Mouse (Mus musculus): ENCODE measurements around the gene Crabp2.

The Crabp2 gene

DNA sequence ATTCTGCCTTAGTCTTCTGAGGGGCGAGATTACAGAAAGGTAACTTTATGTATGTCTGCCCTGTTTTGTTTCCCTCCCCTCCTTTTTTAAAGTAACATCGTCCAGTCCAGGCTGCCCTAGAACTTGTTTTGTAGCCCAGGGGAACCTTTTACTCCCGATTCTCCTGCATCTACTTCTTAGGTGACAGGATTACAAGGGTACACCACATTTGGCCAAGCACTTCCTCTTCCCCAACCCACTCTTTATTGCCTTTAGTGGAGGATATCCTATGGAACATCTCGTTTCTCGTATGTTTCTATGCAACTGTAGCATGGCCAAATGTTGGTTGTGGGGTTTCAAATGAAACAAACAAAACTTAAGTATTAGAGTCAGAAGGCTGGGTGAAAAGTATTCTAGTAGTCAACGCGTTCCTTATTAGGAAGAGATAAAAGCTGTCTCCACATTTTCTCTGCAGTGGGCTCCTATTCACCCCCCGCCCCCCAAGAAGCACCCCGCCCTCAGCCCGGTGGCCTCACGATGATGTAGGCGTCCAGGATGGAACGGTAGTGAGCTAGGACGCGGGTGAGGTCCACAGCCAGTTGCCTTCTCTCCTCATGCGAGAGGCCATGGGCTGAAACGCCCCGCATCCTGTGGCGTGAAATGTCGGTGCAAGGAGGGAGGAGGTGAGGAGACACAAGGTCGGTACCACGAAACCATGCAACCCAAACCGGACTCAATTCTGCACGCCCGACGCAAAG lies 19.0 kb upstream of the Crabp2 start:
- no peak for DNase-seq

DNA sequence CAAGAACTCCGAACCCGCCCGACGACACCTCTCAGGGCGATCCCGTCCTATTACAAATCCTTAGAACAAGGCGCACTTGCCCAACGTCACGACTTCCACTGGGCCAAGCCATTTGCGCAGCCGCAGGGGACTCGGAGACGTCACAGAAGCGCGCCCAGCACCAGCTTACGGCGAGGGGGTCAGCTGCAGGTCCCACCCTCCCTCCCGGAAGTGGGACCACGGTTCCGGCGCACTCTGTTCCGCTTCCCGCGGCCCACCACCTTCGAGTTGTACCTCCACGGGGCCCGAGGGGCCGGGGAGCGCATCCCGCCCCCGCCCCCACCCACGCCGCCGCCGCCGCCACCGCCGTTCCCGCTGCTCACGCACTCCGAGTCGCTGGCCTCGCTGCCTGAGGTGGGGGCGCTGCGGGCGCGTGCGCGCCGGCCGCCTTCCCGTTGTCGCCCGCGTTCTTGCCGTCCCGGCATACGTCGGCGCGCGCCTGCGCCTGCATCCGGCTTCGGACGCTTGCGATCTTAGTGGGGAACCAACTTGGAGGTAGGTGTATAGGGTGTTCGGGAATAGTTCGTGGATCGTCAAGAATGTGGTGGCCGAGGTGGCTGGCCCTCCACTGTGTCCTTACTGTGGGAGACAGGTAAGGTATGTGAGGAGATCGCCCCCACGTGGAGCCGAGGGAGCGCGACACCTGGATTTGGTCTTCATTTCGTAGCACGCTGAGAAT lies 18.2 kb upstream of the Crabp2 start, which contains the start of the genes Isg20l2 and Rrnad1:
Gene Isg20l2 (plus strand): TSS at position 237 of the 718 bp plus-strand sequence.
Gene Rrnad1 (minus strand): TSS at position 640 of the 718 bp plus-strand sequence.
- DNase-seq = peak; percentile 98

DNA sequence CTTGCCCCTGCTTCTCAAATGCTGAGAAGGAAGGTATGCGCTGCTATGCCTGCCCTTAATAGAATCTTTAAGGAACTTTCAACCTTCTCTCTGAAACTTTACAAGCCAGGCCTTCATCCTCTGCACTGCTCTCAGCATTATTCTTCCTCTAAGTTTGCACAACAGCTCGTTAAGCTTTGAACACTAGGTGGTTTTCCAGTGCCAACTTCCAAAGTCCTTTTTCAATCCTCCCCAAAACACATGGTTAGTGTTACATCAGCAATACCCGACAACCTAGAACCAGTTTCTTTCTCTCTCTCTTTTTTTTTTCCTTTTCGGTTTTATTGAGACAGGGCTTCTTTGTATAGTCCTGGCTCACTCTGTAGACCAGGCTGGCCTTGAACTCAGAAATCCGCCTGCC lies 14.4 kb upstream of the Crabp2 start:
- DNase-seq = no peak

DNA sequence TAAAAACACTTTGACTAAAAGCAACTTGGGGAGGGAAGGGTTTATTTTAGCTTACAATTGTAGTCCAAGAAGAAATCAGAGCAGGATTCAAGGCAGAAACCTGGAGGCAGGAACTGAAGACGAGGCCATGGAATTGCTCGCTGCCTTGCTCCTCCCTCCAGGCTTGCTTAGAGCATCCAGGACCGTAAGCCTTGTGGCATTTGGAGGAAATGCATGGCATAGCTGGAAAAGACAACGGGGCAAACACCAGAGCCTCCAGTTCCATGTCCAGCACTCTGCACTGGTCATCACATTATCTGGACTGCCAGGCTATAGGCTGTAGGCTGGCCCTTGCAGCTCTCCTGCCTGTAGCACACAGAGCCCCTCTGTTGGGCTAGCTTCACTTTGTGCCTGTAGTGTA lies 14.0 kb upstream of the Crabp2 start:
- no peak for DNase-seq

DNA sequence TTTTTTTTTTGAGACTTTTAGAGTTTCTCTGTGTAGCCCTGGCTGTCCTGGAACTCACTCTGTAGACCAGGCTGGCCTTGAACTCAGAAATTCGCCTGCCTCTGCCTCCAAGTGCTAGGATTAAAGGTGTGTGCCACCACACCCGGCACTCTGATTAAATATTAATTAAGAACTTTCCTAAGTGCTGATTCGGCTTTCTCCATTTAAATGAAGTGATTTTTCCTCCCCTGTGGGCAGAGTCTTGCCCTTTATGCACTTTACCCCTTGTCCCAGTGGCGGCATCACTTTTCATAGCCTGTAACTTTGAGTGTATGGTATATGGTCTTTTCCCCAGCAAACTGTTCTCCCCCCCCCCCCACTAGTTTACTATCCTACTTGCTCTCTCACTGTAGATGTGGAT lies 13.3 kb upstream of the Crabp2 start:
- DNase-seq = peak; percentile 36

DNA sequence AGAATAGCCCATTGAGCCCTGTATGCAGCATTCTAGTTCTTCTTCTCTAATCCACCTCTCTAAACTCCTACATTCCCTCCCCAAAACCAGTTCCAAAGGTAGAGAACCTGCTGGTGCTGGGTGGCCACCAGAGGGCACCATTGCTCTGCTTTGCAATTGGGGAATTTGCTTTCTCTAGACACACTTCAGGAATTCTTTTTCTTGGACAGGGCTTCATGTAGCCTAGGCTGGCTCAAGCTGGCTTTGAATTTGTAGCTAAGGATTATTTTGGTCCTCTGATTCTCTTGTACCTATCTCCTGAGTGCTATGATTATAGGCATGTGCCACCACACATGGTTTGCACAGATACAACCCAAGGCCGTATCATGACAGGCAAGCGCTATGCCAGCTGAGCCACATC lies 12.7 kb upstream of the Crabp2 start:
- peak; percentile 81 for DNase-seq

DNA sequence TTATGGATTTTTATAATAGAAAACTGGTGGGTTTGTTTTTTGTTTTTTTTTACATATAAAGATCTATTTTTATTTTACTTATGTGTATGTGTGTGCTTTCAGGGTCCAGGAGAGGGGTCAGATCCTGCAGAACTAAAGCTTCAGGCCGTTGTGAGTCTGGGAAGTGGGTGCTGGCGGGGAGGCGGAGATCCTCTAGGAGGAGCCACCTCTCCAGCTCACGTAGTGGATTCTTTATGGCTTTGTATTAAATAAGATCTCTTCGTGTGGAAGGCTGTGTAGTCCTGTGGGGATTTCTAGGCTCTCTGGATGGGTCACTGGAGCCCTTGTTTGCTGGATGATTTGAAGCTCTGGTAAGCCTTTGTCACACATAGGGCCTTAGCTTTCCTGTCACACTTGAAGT lies 7.9 kb upstream of the Crabp2 start:
- no peak for DNase-seq

DNA sequence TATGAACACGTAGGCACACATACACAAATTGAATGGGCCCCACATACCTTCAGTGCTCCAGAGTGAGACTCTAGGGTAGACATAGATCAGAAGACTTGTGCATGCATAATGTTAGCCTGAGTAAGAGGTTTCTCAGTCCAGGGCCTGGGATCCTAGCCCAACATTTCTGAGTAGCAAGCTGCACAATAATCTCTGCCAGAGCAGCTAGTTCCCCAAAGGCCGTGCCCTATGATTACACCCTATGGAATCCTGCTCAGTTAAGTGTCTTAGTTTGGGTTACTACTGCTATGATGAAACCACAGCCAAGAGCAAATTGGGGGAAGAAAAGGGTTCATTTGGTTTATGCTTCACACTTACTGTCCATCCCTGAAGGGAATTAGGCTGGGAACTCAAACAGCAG lies 6.0 kb upstream of the Crabp2 start:
- no peak for DNase-seq

DNA sequence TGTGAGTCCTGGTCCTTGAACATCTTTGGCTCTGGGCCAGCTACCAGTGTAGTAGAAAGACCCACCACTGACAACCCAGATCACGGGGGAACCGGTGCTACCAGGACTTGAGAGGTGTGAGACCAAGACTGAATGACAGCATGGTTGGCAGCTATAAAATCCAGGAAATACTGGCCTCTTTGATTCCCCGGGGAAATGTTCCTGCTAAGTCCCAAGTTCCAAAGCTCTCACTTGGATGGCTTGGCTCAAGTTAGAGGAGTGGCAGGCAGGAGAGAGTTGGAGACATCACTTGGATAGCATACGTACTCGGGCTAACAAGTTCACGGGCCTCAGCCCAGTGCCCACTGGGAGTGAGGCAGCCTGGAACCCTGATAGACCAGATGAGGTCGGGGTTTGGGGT lies 4.9 kb upstream of the Crabp2 start:
- no peak for DNase-seq

DNA sequence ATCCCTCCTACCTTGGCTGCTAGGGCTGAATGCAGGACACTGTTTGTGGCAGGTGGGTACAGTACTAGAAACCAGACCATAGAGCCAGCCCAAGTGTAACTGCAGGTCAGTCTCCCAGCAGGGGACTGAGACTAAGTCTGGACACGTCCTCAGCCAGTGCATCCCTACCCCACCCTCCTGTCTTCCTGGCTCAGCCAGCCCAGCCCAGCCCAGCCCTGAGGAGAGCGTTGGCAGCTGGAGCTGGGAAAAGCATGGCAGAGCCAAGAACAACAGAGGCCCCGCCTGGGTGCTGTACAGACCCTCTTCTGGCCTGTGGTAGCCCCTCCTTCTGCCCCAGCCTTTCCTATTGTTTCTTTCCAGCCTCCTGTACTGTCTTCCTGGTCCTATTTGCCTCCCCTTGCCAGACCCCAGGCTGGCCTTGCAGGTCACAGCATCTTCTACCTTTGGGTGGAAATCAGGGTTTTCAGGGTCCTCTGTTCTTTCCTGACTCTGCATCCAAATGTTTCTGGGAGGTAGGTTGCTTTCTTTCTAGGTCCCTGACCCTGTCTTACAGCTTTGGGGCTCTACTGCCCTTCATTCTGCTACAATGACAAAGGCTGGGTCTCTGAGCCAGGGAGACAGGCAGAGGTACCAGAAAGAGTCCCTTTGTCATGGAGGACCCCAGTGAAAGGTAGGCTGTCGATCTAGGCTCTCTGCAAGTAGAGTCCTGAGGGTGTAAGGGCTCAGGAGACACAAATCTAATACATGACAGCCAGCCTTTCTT lies 3.4 kb upstream of the Crabp2 start:
- DNase-seq = no peak

DNA sequence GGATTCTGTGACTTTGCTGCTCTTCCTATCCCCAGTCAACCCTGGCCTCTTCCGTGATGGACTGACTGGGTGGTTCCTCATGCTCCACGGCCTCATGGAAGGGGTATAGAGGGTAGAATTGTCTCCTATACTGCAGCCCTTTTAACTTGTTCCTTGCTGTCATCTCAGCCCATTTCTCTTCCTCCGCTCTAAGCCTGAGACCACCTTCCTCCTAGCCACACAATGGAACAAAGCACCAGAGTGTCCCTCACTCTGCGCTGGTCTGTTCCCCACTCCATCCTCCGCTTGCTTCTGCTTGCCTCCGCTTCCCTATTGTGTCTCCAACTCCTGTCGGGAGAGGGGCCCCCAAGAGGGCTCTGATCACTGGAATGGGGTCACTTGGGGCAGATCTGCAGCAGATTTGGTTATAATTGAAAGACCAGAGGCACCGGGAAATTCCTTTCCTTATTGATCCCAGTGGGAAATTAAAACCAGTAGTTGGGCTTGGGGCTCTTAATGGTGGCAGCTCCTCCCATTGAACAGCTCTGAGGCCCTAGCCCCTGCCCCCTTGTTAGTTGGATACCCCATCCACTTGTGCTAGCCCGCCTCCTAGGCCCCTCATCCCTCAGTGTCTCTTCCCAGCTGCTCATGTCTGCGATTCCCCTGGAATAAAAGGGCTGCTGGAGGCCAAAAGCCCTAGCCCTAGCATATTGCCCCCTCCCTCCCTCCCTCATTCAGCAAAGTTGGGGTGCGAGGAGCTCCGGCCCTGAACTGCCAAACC lies 2.5 kb upstream of the Crabp2 start:
- DNase-seq = no peak

DNA sequence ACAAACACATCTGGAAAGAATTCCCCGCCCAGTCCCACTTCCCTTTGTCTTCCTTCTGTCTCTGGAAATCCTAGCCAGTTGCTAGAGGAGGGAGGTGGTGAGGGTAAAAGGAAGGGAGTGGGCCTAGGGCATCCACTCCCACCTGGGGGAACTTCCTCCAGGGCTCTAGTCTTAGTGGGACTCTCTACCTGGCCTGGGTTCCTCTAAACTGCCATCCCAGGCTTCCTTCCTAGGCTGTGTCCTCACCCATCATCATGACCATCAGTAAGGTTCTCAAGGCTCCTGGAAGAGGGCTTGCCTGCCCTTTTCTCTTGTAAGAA lies 2.0 kb upstream of the Crabp2 start:
- no peak for DNase-seq

DNA sequence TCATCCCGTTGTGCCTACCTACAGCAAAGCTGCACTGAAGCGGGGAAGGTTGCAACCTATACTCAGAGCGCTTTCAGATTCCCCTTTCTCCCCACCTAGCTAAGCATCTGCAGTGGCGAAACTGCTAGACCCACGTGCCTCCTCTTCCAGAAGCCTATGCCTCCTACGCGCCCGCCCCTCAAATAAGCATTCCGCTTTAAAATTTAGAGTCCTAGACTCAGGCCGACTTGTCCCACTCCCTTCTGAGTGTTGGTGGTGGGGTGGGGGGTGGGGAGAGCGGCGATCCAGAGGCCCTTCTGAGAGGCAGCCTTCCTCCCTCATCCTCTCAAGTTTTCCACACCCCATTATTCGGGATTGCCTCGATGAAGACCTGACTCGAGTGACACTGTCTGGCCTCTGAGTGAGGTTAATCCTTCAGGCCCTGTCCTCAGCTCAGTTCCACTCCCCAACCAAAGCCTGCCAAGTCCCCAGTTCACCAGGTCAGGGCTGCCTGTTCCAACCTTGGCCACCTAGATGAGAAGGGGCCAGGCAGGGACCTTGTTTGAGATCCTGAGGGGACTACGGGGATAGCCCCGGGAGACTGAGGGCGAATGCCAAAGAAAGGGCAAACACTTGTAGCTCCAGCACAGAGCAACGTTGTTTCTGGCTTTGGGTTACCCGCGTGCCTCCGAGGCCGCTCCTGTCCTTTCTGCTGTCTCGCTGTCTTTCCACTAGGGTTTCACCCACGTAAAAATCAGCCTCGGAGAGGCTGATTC lies 1.2 kb upstream of the Crabp2 start:
- no peak for DNase-seq

DNA sequence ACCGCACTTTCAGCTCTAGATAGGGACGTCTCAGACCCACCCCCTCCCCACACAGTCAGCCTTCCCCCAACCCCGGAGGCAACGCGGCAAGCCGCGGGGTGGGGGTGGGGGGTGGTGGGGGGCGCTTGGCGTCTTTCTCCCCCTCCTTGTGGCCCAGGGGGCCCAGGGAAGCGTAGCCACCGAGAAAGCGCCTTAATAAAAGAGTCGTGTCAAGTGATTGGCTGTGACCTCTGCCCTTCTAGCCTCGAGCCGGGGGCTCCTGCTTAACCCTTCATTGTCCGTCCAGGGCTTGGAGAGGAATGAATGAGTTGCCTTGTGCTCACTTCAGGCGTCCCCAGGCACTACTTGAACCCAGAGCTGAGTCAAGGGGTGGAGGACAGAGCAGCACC lies 661 bp upstream of the Crabp2 start:
- no peak for DNase-seq

DNA sequence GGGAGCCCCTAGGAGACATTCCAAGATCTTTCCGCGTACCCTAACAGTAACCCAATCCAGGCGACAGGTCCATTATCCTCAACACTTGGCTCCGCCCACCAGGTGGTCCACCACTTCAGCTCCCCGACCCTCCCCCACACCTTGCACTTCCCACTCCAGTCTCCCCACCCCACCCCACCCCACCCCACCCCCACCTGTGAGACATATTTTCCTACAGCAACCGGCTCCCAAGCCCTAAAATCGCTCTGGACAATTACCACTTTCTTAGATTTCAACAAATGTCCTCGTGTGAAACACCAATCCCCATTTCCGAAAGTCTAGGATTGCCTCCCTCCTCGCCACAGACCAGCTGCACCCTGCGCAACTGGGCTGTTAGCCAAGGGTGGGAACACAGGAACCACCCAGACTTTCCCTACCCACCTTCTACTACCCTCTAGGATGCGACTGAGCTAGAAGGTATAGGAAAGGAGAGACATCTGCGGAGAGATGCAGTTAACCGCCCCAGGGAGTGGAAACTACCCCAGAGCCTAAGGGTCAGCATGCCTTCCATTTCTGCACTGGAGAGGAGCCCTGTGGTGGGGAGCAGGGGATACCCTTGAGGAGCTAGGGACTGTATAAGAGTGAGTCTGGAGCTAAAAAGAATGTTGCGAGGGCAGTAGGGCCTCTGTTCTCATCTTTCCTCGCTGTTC lies 944 bp downstream of the Crabp2 start:
- DNase-seq = no peak

DNA sequence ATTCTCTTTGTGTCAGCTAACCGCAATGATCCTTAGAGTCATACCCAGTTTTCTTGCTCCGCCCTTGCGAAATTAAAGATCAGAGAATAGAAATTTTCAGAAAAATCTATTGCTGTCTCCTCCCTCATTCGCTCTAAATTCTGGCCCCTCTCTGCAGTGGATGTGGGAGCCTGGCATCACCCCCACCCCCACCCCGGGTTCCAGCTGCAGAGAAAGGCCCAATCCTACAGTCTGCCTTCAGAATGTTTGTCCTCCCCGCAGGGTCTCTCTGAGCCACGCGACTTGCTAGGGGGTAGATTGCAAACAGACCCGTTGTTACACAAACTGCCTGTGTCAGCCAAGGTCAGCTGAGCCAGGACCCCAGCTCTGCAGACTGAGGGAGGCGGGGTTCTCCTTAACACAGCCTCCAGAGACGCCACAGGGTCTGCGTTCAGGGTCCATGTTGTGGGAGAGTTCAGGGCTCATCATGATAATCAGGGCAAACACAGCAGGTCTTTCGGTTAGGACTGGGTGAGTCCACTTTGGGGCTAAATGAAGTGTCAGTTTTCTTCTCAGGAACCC lies 1.6 kb downstream of the Crabp2 start:
- DNase-seq = no peak

DNA sequence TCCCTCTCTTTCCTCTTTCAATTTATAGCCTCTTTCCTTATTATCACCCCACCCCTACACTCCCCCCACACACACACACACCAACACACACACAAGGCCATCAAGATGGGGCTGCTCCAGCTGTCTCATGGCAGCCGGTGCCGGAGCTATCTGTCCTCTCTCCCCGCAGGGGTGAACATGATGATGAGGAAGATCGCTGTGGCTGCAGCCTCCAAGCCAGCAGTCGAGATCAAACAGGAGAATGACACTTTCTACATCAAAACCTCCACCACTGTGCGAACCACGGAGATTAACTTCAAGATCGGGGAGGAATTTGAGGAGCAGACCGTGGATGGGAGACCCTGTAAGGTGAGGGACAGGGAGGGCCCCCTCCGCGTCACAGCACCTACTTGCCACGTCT lies 3.5 kb downstream of the Crabp2 start:
- DNase-seq = no peak

DNA sequence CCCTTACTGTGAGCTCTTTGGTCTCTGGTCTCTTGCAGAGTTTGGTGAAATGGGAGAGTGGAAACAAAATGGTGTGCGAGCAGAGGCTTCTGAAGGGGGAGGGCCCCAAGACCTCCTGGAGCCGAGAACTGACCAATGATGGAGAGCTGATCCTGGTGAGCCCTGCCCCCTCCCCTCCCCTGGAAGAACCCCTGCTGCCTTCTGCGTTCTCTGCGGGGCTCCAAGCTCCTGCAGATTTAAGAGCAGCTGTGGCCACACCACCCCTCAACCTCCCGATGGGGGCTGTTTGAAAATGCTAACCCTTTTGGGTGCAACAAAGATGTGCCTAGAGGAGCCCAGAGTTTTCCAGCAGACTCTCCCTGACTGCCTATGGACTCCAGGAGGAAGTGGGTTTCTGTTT lies 4.0 kb downstream of the Crabp2 start:
- DNase-seq = peak; percentile 43

DNA sequence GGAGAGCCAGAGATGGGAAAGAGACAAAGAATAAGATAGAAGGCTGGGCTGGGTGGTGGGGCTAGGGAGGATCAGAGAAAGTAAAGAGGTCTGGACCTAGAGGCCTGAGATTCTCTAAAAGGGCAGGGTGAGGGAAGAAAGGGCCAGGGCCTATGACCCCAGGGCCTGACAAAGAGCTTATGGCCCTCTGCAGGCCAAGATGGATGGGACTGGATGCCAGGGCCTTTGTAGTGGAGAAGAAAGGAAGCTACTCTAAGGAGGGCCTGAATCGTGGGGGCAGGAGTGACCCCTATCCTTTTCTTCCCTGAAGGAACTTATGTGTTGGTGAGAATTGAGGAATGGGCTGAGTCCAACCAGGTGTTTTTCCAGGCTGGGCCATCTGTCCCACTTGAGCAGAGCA lies 9.6 kb downstream of the Crabp2 start:
- DNase-seq = no peak

DNA sequence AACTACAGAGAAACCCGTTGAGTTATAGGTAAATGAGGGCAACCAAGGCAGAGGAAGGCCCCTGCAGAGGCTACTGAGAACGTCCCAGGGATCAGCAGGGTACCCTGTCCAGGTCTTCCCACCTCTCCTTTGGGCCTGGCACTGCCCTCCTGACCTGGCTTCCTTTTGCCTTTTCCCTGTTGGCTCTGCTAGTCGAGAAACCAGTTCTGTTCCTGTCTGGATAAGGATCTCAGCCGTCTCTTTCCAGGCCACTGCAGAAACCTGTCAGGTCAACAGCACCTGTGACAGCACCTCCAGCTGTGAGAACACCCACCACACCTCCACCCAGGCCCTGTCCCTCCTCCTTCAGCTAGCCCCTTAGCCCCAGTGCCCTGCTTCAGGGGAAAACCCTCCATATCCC lies 10.0 kb downstream of the Crabp2 start:
- no peak for DNase-seq

DNA sequence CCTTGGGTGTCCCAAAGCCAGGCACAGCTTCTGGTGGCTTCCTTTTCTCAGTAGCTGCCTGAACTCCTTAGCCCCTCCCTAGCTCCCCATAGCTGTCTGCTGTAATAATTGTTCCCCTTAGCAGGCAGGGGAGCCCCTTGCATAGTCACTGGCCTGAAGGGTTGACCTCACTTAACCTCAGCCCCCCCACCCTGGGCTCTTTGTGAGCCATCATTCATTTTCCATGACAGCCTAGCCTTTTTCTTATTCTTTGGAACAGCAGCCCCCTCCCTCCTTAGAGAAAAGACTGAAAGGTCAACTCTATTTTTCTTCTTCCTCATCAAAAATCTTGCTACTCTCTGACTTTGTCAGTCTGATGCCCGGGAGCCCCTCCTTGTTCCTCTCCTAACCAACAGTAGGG lies 10.5 kb downstream of the Crabp2 start:
- no peak for DNase-seq

DNA sequence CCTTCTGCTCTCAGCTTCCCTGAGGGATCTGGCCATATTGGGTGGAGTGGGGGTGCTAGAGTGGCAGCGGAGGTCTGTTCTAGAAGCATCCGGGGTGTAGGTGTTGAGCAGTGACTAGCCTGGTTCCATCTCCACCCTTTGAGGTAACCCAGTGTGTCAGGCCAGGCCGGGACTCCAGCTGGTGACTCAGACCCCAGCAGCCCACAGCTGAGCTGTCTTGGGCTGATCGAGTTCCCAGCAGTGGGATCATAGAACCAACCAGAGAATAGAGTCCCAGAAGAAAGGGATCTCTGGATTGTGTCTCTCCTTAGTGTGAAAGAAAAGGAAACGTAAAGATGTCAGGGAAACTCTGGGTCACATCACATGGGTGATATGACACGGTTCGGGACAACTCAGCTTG lies 10.9 kb downstream of the Crabp2 start:
- no peak for DNase-seq

All from kidney, postnatal 14 days (tissue).